8 mouse cellular contexts compared by ENCODE assay signal in the genomic region with DNA sequence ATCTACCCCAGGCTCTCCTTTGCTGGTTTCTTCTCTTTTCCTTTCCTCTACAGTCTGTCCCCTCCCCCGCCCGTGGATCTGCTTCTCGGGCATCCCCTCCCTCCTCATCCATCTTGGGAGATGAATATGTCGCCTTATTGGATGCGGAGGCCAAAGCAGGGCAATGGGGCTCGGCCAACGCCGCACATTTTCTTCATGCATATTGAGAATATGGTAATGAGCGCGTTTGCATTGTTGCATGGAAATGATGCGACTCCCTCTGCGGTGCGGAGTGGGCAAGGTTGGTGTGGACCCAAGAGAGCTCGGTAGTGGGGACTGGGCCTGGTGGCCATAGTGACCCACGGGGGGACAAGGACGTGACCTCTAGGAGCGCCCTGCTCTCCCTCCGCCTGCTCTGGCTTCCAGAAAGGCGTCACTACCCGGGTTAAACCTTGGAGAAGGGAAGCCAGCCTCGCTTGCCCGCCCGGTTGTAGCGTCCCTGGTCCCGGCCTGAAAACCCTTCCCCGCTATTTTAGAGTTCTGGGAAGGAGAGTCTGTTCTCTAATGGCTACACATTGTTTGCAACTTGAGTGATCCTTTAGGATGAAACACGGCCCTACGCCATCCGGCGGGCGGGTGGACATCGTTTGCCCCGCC. TPM values are rescaled to one million over a fixed set of nuclear protein-coding genes. Genes with fewer than 3 reads are reported as not detected.
DNase-seq lines count a peak whose midpoint lies in the region; ATAC-seq lines count a peak whose summit lies in the region.

No protein-coding gene starts in this region.

- H3K36me3 ChIP-seq in forebrain, embryonic 10.5 days (replicated peaks) = no peaks in the 10 kb centered on the region
- H3K36me3 ChIP-seq in forebrain, embryonic 16.5 days (ENCODE audit: control insufficient read depth, insufficient read depth) = no peaks in the 10 kb centered on the region
- no peaks in the 10 kb centered on the region for H3K36me3 ChIP-seq in embryonic facial prominence, embryonic 13.5 days
- no peaks in the 10 kb centered on the region for H3K36me3 ChIP-seq in kidney, embryonic 16.5 days (ENCODE audit: insufficient read depth, low read length)
- H3K36me3 ChIP-seq in midbrain, embryonic 12.5 days = no peaks in the 10 kb centered on the region

- peak; percentile 43 for DNase-seq in forebrain, embryonic 10.5 days (ENCODE audit: extremely low spot score, low spot score)
- no peak for DNase-seq in ovary, postnatal 36 days (ENCODE audit: low spot score)

- H3K4me3 ChIP-seq in forebrain, embryonic 10.5 days = peak overlapping the region; percentile 46
- H3K4me3 ChIP-seq in forebrain, embryonic 16.5 days (replicated peaks; ENCODE audit: low read length) = no peak overlapping the region
- H3K4me3 ChIP-seq in embryonic facial prominence, embryonic 13.5 days = peak overlapping the region; percentile 41
- peak overlapping the region; percentile 37 for H3K4me3 ChIP-seq in kidney, embryonic 16.5 days (ENCODE audit: low read length)
- H3K4me3 ChIP-seq in midbrain, embryonic 12.5 days = peak overlapping the region; percentile 88

- ATAC-seq in forebrain, embryonic 16.5 days = no peak
- ATAC-seq in embryonic facial prominence, embryonic 13.5 days (ENCODE audit: insufficient number of reproducible peaks, insufficient read depth, low FRiP score, low TSS enrichment, low read depth) = no peak
- ATAC-seq in kidney, embryonic 16.5 days (ENCODE audit: low FRiP score, low TSS enrichment) = no peak
- ATAC-seq in midbrain, embryonic 12.5 days (ENCODE audit: low FRiP score, low read depth) = peak; percentile 35
- ATAC-seq in erythroid progenitor cell, adult 5-6 weeks (replicated peaks; ENCODE audit: low FRiP score, poor library complexity, severe bottlenecking) = no peak
- no peak for ATAC-seq in granulocyte monocyte progenitor cell, adult 5-6 weeks (replicated peaks; ENCODE audit: poor library complexity, severe bottlenecking)

- under 1% methylated on average over 33 of the region's 33 CpGs for WGBS in forebrain, embryonic 10.5 days
- 2% methylated on average over 33 of the region's 33 CpGs for WGBS in forebrain, embryonic 16.5 days
- 5% methylated on average over 33 of the region's 33 CpGs for WGBS in embryonic facial prominence, embryonic 13.5 days
- 6% methylated on average over 33 of the region's 33 CpGs for WGBS in kidney, embryonic 16.5 days
- 2% methylated on average over 33 of the region's 33 CpGs for WGBS in midbrain, embryonic 12.5 days

- no peak overlapping the region for H3K9ac ChIP-seq in forebrain, embryonic 16.5 days (replicated peaks; ENCODE audit: low read depth, low read length)
- peak overlapping the region; percentile 51; the same call in 1 of the 2 replicates for H3K9ac ChIP-seq in embryonic facial prominence, embryonic 13.5 days
- 0 out of 2 replicates have a peak overlapping the region, but pooled peaks have one; percentile 10 for H3K9ac ChIP-seq in kidney, embryonic 16.5 days (replicated peaks; ENCODE audit: low read length)
- H3K9ac ChIP-seq in midbrain, embryonic 12.5 days (replicated peaks) = peak overlapping the region; percentile 76

- peaks cover 100% of the 10 kb centered on the region for H3K27me3 ChIP-seq in forebrain, embryonic 10.5 days (ENCODE audit: poor library complexity, severe bottlenecking)
- H3K27me3 ChIP-seq in forebrain, embryonic 16.5 days (replicated peaks; ENCODE audit: control insufficient read depth, insufficient read depth, low read length) = peaks cover 70% of the 10 kb centered on the region
- peaks cover 75% of the 10 kb centered on the region for H3K27me3 ChIP-seq in embryonic facial prominence, embryonic 13.5 days
- peaks cover 74% of the 10 kb centered on the region for H3K27me3 ChIP-seq in kidney, embryonic 16.5 days (ENCODE audit: insufficient read depth, low read length)
- H3K27me3 ChIP-seq in midbrain, embryonic 12.5 days = peaks cover 49% of the 10 kb centered on the region

- H3K27ac ChIP-seq in forebrain, embryonic 10.5 days = peak overlapping the region; percentile 82
- H3K27ac ChIP-seq in forebrain, embryonic 16.5 days (ENCODE audit: low read length) = no peak overlapping the region
- H3K27ac ChIP-seq in embryonic facial prominence, embryonic 13.5 days = no peak overlapping the region
- H3K27ac ChIP-seq in kidney, embryonic 16.5 days (ENCODE audit: low read length) = no peak overlapping the region
- peak overlapping the region; percentile 84 for H3K27ac ChIP-seq in midbrain, embryonic 12.5 days (replicated peaks)

- no peak overlapping the region for H3K4me2 ChIP-seq in forebrain, embryonic 16.5 days (ENCODE audit: low read length)
- H3K4me2 ChIP-seq in embryonic facial prominence, embryonic 13.5 days = peak overlapping the region; percentile 70
- peak overlapping the region; percentile 60 for H3K4me2 ChIP-seq in kidney, embryonic 16.5 days (replicated peaks; ENCODE audit: low read depth, low read length)
- peak overlapping the region; percentile 64 for H3K4me2 ChIP-seq in midbrain, embryonic 12.5 days (replicated peaks)

- peaks cover 62% of the 10 kb centered on the region for H3K4me1 ChIP-seq in forebrain, embryonic 10.5 days
- peaks cover 21% of the 10 kb centered on the region for H3K4me1 ChIP-seq in forebrain, embryonic 16.5 days (replicated peaks; ENCODE audit: control insufficient read depth, insufficient read depth, low read length)
- peaks cover 54% of the 10 kb centered on the region for H3K4me1 ChIP-seq in embryonic facial prominence, embryonic 13.5 days
- peaks cover 47% of the 10 kb centered on the region for H3K4me1 ChIP-seq in kidney, embryonic 16.5 days (ENCODE audit: insufficient read depth, low read length)
- H3K4me1 ChIP-seq in midbrain, embryonic 12.5 days = peaks cover 60% of the 10 kb centered on the region

- no peaks in the 10 kb centered on the region for H3K9me3 ChIP-seq in forebrain, embryonic 10.5 days
- H3K9me3 ChIP-seq in forebrain, embryonic 16.5 days (ENCODE audit: control insufficient read depth, low read length) = no peaks in the 10 kb centered on the region
- no peaks in the 10 kb centered on the region for H3K9me3 ChIP-seq in embryonic facial prominence, embryonic 13.5 days
- H3K9me3 ChIP-seq in kidney, embryonic 16.5 days (ENCODE audit: low read length) = no peaks in the 10 kb centered on the region
- H3K9me3 ChIP-seq in midbrain, embryonic 12.5 days = no peaks in the 10 kb centered on the region

RNA-seq across cellular contexts. Expression of a gene that starts 4.3 kb away (rescaled TPM):
- polyA plus RNA-seq in forebrain, embryonic 10.5 days (2016; fragmentation: Nextera tagmentation; extraction: Ambion mirVana) = 11.8 and 12.2 TPM in 2 replicates
- 0.68 and 1.1 TPM in 2 replicates for polyA plus RNA-seq in forebrain, embryonic 16.5 days (2015; fragmentation: Nextera tagmentation; extraction: Ambion mirVana)
- polyA plus RNA-seq in embryonic facial prominence, embryonic 13.5 days (2015; fragmentation: Nextera tagmentation; extraction: Ambion mirVana) = 23.0 and 32.6 TPM in 2 replicates
- polyA plus RNA-seq in kidney, embryonic 16.5 days (2015; fragmentation: Nextera tagmentation; extraction: Ambion mirVana) = 14.5 and 14.7 TPM in 2 replicates
- polyA plus RNA-seq in midbrain, embryonic 12.5 days (2016; fragmentation: Nextera tagmentation; extraction: Ambion mirVana) = 73.4 and 73.9 TPM in 2 replicates
- total RNA-seq in erythroid progenitor cell, adult 5-6 weeks (2015; ENCODE audit: low replicate concordance) = not detected in 2 replicates
- not detected in 2 replicates for total RNA-seq in erythroid progenitor cell, adult 5-6 weeks (2017; ENCODE audit: low replicate concordance)
- not detected in 2 replicates for total RNA-seq in granulocyte monocyte progenitor cell, adult 5-6 weeks (2014; fragmentation: Nextera tagmentation)
- total RNA-seq in granulocyte monocyte progenitor cell, adult 5-6 weeks (2017) = not detected in 2 replicates

Comparison
In these comparisons a context has a peak if more than half of its experiments do, and no peak if none do; other contexts are left out.
1. H3K27ac ChIP-seq: peak in forebrain, embryonic 10.5 days (single experiment) and midbrain, embryonic 12.5 days (single experiment); none in forebrain, embryonic 16.5 days (single experiment), embryonic facial prominence, embryonic 13.5 days (single experiment) and kidney, embryonic 16.5 days (single experiment).